Mouse (Mus musculus): ENCODE data around the gene Mrps26. TPM values are rescaled to one million over a fixed set of nuclear protein-coding genes. Genes with fewer than 3 reads are reported as not detected.

Mrps26 gene
- polyA plus RNA-seq, 1 experiment from 2014 or later: 86.5 TPM

DNA sequence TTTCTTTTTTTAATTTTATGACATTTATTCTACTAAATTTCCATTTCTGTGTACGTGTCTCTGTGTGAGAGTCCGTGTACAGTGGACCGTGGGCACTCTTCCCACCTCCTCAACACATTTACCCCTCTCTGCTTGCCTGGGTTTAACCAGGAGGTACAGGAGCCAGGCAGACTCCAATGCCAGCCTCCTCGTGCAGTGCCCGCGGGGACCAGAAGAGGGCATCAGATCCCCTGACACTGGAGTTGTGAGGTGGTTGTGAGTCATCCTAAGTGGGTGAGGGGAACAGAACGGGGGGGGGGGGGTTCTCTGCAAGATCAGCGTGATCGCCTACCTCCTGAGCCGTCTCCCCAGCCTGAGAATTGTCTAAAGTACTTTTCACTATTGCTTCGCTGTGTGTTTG is 14.6 kb downstream of the Mrps26 start:
- H3K9ac ChIP-seq (ENCODE audit: low read depth, low read length): no peak overlapping the region
- no peak for ATAC-seq (ENCODE audit: low FRiP score)
- H3K9me3 ChIP-seq (ENCODE audit: control insufficient read depth, low read length): no peaks in the 10 kb centered on the region
- WGBS: 12% methylated on average over 11 of the region's 11 CpGs
- no peak overlapping the region for H3K4me2 ChIP-seq (replicated peaks; ENCODE audit: low read depth, low read length)
- H3K27me3 ChIP-seq (ENCODE audit: control insufficient read depth, insufficient read depth, low read length): peaks cover 82% of the 10 kb centered on the region
- H3K36me3 ChIP-seq (ENCODE audit: control insufficient read depth, insufficient read depth, low read length): no peaks in the 10 kb centered on the region
- peak; percentile 78 for DNase-seq (ENCODE audit: low spot score)
- H3K4me1 ChIP-seq (replicated peaks; ENCODE audit: control insufficient read depth, insufficient read depth, low read length): peaks cover 19% of the 10 kb centered on the region
- no peak overlapping the region for H3K4me3 ChIP-seq (ENCODE audit: low read depth, low read length)
- no peak overlapping the region for H3K27ac ChIP-seq (ENCODE audit: low read depth, low read length)

DNA sequence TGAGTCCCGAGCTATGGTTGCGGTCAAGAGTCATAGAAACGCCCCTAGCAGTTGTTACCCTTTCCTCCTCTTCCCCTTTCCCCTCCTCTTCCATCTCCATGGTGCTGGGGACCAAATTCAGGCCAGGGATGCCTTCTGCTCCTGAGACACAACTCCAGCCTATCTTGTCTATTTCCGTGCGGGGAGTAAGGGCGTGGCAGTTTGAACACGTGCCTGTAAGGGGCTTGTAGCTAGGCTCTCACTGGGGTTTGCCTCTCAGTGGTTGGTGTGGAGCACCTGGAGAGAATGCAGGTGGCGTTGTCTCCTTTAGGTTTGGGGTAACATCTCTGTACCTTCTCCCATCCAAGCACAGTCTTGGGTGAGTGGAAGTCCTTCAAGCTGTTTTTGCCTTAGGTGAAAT is 16.2 kb downstream of the Mrps26 start:
- DNase-seq (ENCODE audit: low spot score) (peak; percentile 19), ATAC-seq (ENCODE audit: low FRiP score) (no peak)
- Histone ChIP-seq H3K4me2 (replicated peaks; ENCODE audit: low read depth, low read length) (no peak overlapping the region), H3K36me3 (ENCODE audit: control insufficient read depth, insufficient read depth, low read length) (no peaks in the 10 kb centered on the region), H3K9ac (ENCODE audit: low read depth, low read length) (no peak overlapping the region), H3K4me3 (ENCODE audit: low read depth, low read length) (no peak overlapping the region), H3K9me3 (ENCODE audit: control insufficient read depth, low read length) (no peaks in the 10 kb centered on the region), H3K27ac (ENCODE audit: low read depth, low read length) (no peak overlapping the region), H3K4me1 (replicated peaks; ENCODE audit: control insufficient read depth, insufficient read depth, low read length) (peaks cover 19% of the 10 kb centered on the region), H3K27me3 (ENCODE audit: control insufficient read depth, insufficient read depth, low read length) (peaks cover 82% of the 10 kb centered on the region)
- 11% methylated on average over 8 of the region's 8 CpGs for WGBS

DNA sequence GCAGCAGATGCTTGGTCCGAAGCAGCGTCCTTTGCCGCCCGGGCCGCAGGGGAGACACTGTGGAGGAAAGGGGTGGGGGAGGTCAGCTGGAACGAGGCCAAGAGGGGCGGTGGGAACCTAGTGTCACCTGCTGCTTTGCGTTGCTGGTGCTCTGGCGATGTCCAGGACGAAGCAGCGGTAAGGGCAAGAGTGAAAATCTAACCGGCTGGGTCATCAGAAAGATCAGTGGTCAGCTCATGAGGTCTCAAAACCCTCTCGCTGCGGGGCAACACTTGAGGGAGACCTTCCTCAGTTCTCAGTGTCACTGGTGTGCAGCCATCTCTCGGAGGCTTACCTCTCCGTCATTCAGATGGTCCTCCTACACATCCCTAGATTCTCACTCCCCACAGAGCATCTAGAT is 17.7 kb downstream of the Mrps26 start:
- peak; percentile 20 for DNase-seq (ENCODE audit: low spot score)
- no peak for ATAC-seq (ENCODE audit: low FRiP score)
- H3K36me3 ChIP-seq (ENCODE audit: control insufficient read depth, insufficient read depth, low read length): no peaks in the 10 kb centered on the region
- H3K4me1 ChIP-seq (replicated peaks; ENCODE audit: control insufficient read depth, insufficient read depth, low read length): peaks cover 17% of the 10 kb centered on the region
- no peaks in the 10 kb centered on the region for H3K9me3 ChIP-seq (ENCODE audit: control insufficient read depth, low read length)
- WGBS: 3% methylated on average over 16 of the region's 16 CpGs
- H3K27me3 ChIP-seq (ENCODE audit: control insufficient read depth, insufficient read depth, low read length): peaks cover 68% of the 10 kb centered on the region
- peak overlapping the region; percentile 37 for H3K4me2 ChIP-seq (replicated peaks; ENCODE audit: low read depth, low read length)
- peak overlapping the region; percentile 20; the same call in 1 of the 2 replicates for H3K4me3 ChIP-seq (ENCODE audit: low read depth, low read length)
- H3K27ac ChIP-seq (ENCODE audit: low read depth, low read length): no peak overlapping the region
- no peak overlapping the region for H3K9ac ChIP-seq (ENCODE audit: low read depth, low read length)

DNA sequence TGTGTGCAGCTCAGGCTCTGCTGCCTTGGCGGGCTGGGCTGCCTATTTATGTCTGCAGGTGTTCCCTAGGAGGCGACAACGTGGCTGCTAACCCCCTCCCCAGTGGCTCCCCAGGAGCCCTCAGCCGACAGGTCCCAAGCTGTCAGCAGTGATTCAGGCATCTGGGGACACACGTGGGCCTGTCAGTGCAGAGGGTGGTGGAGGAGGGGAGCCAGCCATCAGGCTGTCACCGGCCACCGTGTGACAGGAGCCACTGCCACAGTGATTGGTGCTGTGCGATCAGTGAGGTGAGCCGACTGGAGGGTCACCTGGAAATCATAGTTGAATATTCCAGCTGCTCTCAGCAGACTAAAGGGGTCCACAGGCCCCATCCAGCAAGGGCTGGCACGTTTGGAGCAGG is 19.0 kb downstream of the Mrps26 start, which contains the start of gene Avp:
Avp (minus strand) TSS at position 3 of the 400 bp plus-strand sequence.
- ATAC-seq (ENCODE audit: low FRiP score) (no peak), DNase-seq (ENCODE audit: low spot score) (no peak)
- H3K9me3 ChIP-seq (ENCODE audit: control insufficient read depth, low read length): no peaks in the 10 kb centered on the region
- H3K4me2 ChIP-seq (replicated peaks; ENCODE audit: low read depth, low read length): no peak within 1 kb of the TSS
- no peak within 1 kb of the TSS for H3K9ac ChIP-seq (ENCODE audit: low read depth, low read length)
- H3K4me1 ChIP-seq (replicated peaks; ENCODE audit: control insufficient read depth, insufficient read depth, low read length): peaks cover 6% of the 10 kb centered on the region; the same call in 1 of the 2 replicates
- H3K27me3 ChIP-seq (ENCODE audit: control insufficient read depth, insufficient read depth, low read length): peaks cover 55% of the 10 kb centered on the region
- H3K4me3 ChIP-seq (ENCODE audit: low read depth, low read length): no peak within 1 kb of the TSS
- H3K27ac ChIP-seq (ENCODE audit: low read depth, low read length): no peak within 1 kb of the TSS
- H3K36me3 ChIP-seq (ENCODE audit: control insufficient read depth, insufficient read depth, low read length): no peaks in the 10 kb centered on the region
- 42% methylated on average over 10 of the region's 10 CpGs for WGBS

DNA sequence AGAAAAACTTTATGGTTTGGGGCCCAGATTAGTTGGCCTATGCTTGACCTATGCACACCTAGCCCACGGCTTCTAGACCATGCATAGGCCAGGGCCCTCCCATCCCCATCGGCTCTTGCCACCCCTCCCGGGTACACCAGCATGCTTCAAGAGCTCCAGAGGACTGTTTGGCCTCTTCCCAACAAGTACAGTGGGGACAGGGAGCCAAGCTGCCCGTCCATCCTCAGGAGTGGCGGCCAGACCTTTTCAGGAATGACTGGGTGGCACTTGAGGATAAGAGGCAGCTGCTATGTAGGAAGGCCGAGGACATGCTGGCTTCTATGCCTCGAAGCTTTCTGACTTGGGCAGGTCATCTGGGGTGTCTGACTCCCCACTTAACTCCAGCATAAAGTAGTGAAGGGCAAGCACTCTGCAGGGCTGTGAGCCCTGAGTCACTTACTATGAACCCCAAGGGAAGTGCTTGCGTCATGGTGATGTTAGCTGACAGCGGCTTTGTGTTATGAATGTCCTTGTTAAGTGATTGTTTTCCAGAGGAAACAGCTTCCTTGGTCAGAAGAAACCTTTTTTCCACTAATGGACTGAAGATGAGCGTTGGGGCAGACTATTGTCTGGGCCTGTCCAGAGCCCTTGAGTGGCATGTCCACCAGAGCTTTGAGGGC is 20.5 kb downstream of the Mrps26 start:
- H3K36me3 ChIP-seq (ENCODE audit: control insufficient read depth, insufficient read depth, low read length): no peaks in the 10 kb centered on the region
- no peak for ATAC-seq (ENCODE audit: low FRiP score)
- H3K4me1 ChIP-seq (replicated peaks; ENCODE audit: control insufficient read depth, insufficient read depth, low read length): peaks cover 5% of the 10 kb centered on the region; the same call in 1 of the 2 replicates
- no peak overlapping the region for H3K4me2 ChIP-seq (replicated peaks; ENCODE audit: low read depth, low read length)
- H3K27ac ChIP-seq (ENCODE audit: low read depth, low read length): no peak overlapping the region
- WGBS: 84% methylated on average over 10 of the region's 10 CpGs
- no peak overlapping the region for H3K4me3 ChIP-seq (ENCODE audit: low read depth, low read length)
- peaks cover 40% of the 10 kb centered on the region for H3K27me3 ChIP-seq (ENCODE audit: control insufficient read depth, insufficient read depth, low read length)
- no peaks in the 10 kb centered on the region for H3K9me3 ChIP-seq (ENCODE audit: control insufficient read depth, low read length)
- H3K9ac ChIP-seq (ENCODE audit: low read depth, low read length): no peak overlapping the region
- no peak for DNase-seq (ENCODE audit: low spot score)

DNA sequence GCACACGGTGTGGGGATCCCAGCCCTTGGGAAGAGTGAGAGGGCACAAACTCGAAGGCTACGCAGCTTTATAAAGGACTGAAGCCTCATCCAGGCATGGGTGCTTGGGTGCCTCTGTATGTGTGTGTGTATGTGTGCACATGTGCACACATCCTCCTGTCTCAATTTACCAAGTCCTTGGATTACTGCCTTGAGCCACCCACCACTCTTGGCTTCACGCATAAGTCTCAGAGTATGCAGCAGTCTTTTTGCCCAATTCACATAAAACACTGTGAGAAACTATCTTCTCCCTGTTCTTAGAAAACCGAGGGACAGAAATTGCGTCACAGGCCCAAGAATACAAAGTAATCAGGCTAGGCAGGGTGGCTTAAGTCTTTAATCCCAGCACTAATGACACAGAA is 22.5 kb downstream of the Mrps26 start:
- DNase-seq (ENCODE audit: low spot score) (no peak), ATAC-seq (ENCODE audit: low FRiP score) (no peak)
- WGBS: 90% methylated on average over 6 of the region's 6 CpGs

DNA sequence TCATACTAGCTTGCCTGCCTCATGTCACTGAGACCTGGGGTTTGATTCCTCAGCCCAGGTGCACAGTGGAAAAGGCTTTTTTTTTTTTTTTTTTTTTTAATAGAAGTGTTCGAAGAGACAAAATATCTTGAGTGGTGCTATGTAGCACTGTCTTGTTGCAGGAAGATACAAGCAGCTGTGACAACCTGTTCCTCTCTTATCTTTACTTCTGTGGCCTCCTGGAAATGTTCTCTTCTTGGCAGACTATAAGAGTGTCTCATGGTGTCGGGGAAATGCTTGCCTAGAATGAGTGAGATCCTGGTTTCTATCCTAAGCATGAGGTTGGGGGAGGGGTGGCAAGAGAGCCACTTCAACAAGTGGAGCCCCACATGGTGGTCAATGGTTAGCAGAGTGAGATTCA is 24.8 kb downstream of the Mrps26 start:
- WGBS: 86% methylated on average over 2 of the region's 2 CpGs
- no peak for DNase-seq (ENCODE audit: low spot score)
- no peak overlapping the region for H3K4me2 ChIP-seq (replicated peaks; ENCODE audit: low read depth, low read length)
- H3K9me3 ChIP-seq (ENCODE audit: control insufficient read depth, low read length): no peaks in the 10 kb centered on the region
- H3K9ac ChIP-seq (ENCODE audit: low read depth, low read length): no peak overlapping the region
- no peak for ATAC-seq (ENCODE audit: low FRiP score)
- no peak overlapping the region for H3K4me3 ChIP-seq (ENCODE audit: low read depth, low read length)
- H3K27ac ChIP-seq (ENCODE audit: low read depth, low read length): no peak overlapping the region
- no peaks in the 10 kb centered on the region for H3K27me3 ChIP-seq (ENCODE audit: control insufficient read depth, insufficient read depth, low read length)
- H3K36me3 ChIP-seq (ENCODE audit: control insufficient read depth, insufficient read depth, low read length): peaks cover 4% of the 10 kb centered on the region; the same call in 1 of the 2 replicates
- H3K4me1 ChIP-seq (replicated peaks; ENCODE audit: control insufficient read depth, insufficient read depth, low read length): no peaks in the 10 kb centered on the region

More for the DNA sequence above, 22.5 kb downstream of the Mrps26 start:
- H3K4me2 ChIP-seq (replicated peaks; ENCODE audit: low read depth, low read length): no peak overlapping the region
- H3K27ac ChIP-seq (ENCODE audit: low read depth, low read length): no peak overlapping the region
- no peak overlapping the region for H3K4me3 ChIP-seq (ENCODE audit: low read depth, low read length)
- H3K27me3 ChIP-seq (ENCODE audit: control insufficient read depth, insufficient read depth, low read length): peaks cover 20% of the 10 kb centered on the region
- no peaks in the 10 kb centered on the region; the same call in 1 of the 2 replicates for H3K36me3 ChIP-seq (ENCODE audit: control insufficient read depth, insufficient read depth, low read length)
- no peaks in the 10 kb centered on the region for H3K9me3 ChIP-seq (ENCODE audit: control insufficient read depth, low read length)
- H3K4me1 ChIP-seq (replicated peaks; ENCODE audit: control insufficient read depth, insufficient read depth, low read length): no peaks in the 10 kb centered on the region
- H3K9ac ChIP-seq (ENCODE audit: low read depth, low read length): no peak overlapping the region

DNA sequence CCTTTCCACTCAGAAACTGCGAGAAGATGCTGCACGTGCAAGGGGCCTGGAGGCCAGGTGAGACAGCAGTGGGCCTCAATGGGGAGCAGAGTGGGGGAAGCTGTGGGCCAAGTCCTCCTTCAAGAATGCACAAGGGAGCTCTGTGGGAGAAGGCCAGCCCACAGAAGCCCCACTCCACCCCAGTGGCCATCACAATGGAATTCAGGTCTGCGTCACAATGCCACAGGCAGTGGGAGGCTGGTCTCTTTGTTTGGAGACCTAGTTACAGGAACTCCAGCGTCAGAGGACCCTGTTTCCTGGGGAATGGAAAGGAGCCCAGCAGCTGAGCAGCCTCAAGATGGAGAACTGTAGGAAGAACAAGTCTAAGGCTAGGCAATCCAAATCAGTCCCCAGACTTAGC is 25.6 kb downstream of the Mrps26 start:
- Histone ChIP-seq H3K4me3 (ENCODE audit: low read depth, low read length) (no peak overlapping the region), H3K27me3 (ENCODE audit: control insufficient read depth, insufficient read depth, low read length) (no peaks in the 10 kb centered on the region), H3K9me3 (ENCODE audit: control insufficient read depth, low read length) (no peaks in the 10 kb centered on the region), H3K36me3 (ENCODE audit: control insufficient read depth, insufficient read depth, low read length) (peaks cover 4% of the 10 kb centered on the region; the same call in 1 of the 2 replicates), H3K27ac (ENCODE audit: low read depth, low read length) (no peak overlapping the region), H3K9ac (ENCODE audit: low read depth, low read length) (no peak overlapping the region), H3K4me1 (replicated peaks; ENCODE audit: control insufficient read depth, insufficient read depth, low read length) (no peaks in the 10 kb centered on the region), H3K4me2 (replicated peaks; ENCODE audit: low read depth, low read length) (no peak overlapping the region)
- ATAC-seq (ENCODE audit: low FRiP score) (no peak), DNase-seq (ENCODE audit: low spot score) (no peak)
- 71% methylated on average over 4 of the region's 4 CpGs for WGBS

DNA sequence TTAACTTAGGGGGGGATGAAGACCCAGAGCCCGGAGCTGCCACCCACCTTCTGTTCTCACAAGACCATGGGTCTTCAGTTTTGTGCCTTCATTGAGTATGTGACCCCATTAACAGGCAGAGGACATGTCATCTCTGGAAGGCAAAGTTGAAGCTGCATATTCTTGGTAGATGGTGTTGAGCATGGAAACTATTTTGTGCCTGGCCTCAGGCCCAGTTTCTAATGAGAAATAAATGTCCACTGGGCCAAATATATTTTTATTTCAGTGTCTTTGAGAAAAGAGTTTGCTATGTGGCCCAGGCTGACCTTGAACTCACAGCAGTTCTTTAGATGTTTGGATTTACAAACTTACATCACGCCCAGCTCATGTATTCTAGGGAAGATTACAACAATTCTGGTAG is 26.2 kb downstream of the Mrps26 start:
- Histone ChIP-seq H3K9ac (ENCODE audit: low read depth, low read length) (no peak overlapping the region), H3K4me3 (ENCODE audit: low read depth, low read length) (no peak overlapping the region), H3K27me3 (ENCODE audit: control insufficient read depth, insufficient read depth, low read length) (no peaks in the 10 kb centered on the region), H3K9me3 (ENCODE audit: control insufficient read depth, low read length) (no peaks in the 10 kb centered on the region), H3K36me3 (ENCODE audit: control insufficient read depth, insufficient read depth, low read length) (peaks cover 4% of the 10 kb centered on the region; the same call in 1 of the 2 replicates), H3K4me1 (replicated peaks; ENCODE audit: control insufficient read depth, insufficient read depth, low read length) (no peaks in the 10 kb centered on the region), H3K27ac (ENCODE audit: low read depth, low read length) (no peak overlapping the region), H3K4me2 (replicated peaks; ENCODE audit: low read depth, low read length) (no peak overlapping the region)
- 90% methylated on average over 2 of the region's 2 CpGs for WGBS
- DNase-seq (ENCODE audit: low spot score) (no peak), ATAC-seq (ENCODE audit: low FRiP score) (no peak)

Data from hindbrain, embryonic 11.5 days (tissue).